Mouse (Mus musculus): ENCODE data around the gene Klhl3.

GRCm38 (mm10) chr13:58074466-58074865 lies 38.9 kb downstream of the Klhl3 start:
- no peak for TF ChIP-seq EP300 (IDR thresholded peaks at IDR 0.05)
- TF ChIP-seq CTCF (IDR thresholded peaks at IDR 0.05): no peak
